ENCODE assay signal across 15 mouse cellular contexts in genomic region chr15:68754834-68755233, GRCm38 (mm10).
A peak's percentile ranks its signal among the peaks of the same experiment; 100 is the strongest.
DNase-seq lines count a peak whose midpoint lies in the region; ATAC-seq lines count a peak whose summit lies in the region.
"Had no signal": no experiment of that assay in that cellular context is flagged by ENCODE, and none has a peak within 500 bp of the region (broad histone marks: within the 10 kb centered on the region; RNA-seq: fewer than 3 reads in every experiment).

No protein-coding gene starts in this region.

- H3K36me3 ChIP-seq in forebrain, embryonic 14.5 days (ENCODE audit: control insufficient read depth, insufficient read depth, low read length) = no peaks in the 10 kb centered on the region
- no peaks in the 10 kb centered on the region for H3K36me3 ChIP-seq in forebrain, embryonic 13.5 days (ENCODE audit: poor library complexity, severe bottlenecking)
- no peaks in the 10 kb centered on the region for H3K36me3 ChIP-seq in midbrain, embryonic 10.5 days
- H3K36me3 ChIP-seq: kidney, embryonic 15.5 days; liver, embryonic 13.5 days; midbrain, embryonic 12.5 days had no signal

- H3K27me3 ChIP-seq in forebrain, embryonic 14.5 days (replicated peaks; ENCODE audit: control insufficient read depth, insufficient read depth, low read length) = no peaks in the 10 kb centered on the region
- H3K27me3 ChIP-seq in forebrain, embryonic 13.5 days = no peaks in the 10 kb centered on the region
- H3K27me3 ChIP-seq in midbrain, embryonic 10.5 days (ENCODE audit: low read depth, poor library complexity, severe bottlenecking) = no peaks in the 10 kb centered on the region
- H3K27me3 ChIP-seq: CH12.LX; kidney, embryonic 15.5 days; liver, embryonic 13.5 days; midbrain, embryonic 12.5 days had no signal

- H3K4me2 ChIP-seq in forebrain, embryonic 14.5 days (ENCODE audit: low read length) = no peak overlapping the region
- H3K4me2 ChIP-seq in forebrain, embryonic 13.5 days = no peak overlapping the region
- H3K4me2 ChIP-seq: kidney, embryonic 15.5 days; liver, embryonic 13.5 days; midbrain, embryonic 12.5 days had no signal

- no peak overlapping the region for H3K4me3 ChIP-seq in forebrain, embryonic 14.5 days (ENCODE audit: low read depth, low read length)
- no peak overlapping the region for H3K4me3 ChIP-seq in forebrain, embryonic 13.5 days
- no peak overlapping the region for H3K4me3 ChIP-seq in midbrain, embryonic 10.5 days
- H3K4me3 ChIP-seq: erythroblast, embryonic 14.5 days; kidney, embryonic 15.5 days; liver, embryonic 13.5 days; midbrain, embryonic 12.5 days had no signal

- H3K27ac ChIP-seq in forebrain, embryonic 14.5 days (ENCODE audit: low read depth, low read length) = no peak overlapping the region
- no peak overlapping the region for H3K27ac ChIP-seq in forebrain, embryonic 13.5 days
- no peak overlapping the region for H3K27ac ChIP-seq in midbrain, embryonic 10.5 days (replicated peaks)
- H3K27ac ChIP-seq: kidney, embryonic 15.5 days; liver, embryonic 13.5 days; midbrain, embryonic 12.5 days had no signal

- 82% methylated on average over 4 of the region's 4 CpGs for WGBS in forebrain, embryonic 14.5 days
- 85% methylated on average over 4 of the region's 4 CpGs for WGBS in forebrain, embryonic 13.5 days
- WGBS in midbrain, embryonic 10.5 days = 86% methylated on average over 4 of the region's 4 CpGs

- H3K9ac ChIP-seq in forebrain, embryonic 14.5 days (ENCODE audit: low read length) = no peak overlapping the region
- H3K9ac ChIP-seq in forebrain, embryonic 13.5 days = no peak overlapping the region
- H3K9ac ChIP-seq: kidney, embryonic 15.5 days; liver, embryonic 13.5 days; midbrain, embryonic 12.5 days had no signal

- H3K9me3 ChIP-seq in forebrain, embryonic 14.5 days (replicated peaks; ENCODE audit: control insufficient read depth, low read length) = no peaks in the 10 kb centered on the region
- H3K9me3 ChIP-seq in forebrain, embryonic 13.5 days (replicated peaks) = no peaks in the 10 kb centered on the region
- H3K9me3 ChIP-seq in midbrain, embryonic 10.5 days (replicated peaks) = no peaks in the 10 kb centered on the region
- H3K9me3 ChIP-seq: kidney, embryonic 15.5 days; liver, embryonic 13.5 days; midbrain, embryonic 12.5 days had no signal

- no peaks in the 10 kb centered on the region for H3K4me1 ChIP-seq in forebrain, embryonic 14.5 days (ENCODE audit: control insufficient read depth, insufficient read depth, low read length)
- H3K4me1 ChIP-seq in forebrain, embryonic 13.5 days = no peaks in the 10 kb centered on the region
- peaks cover 7% of the 10 kb centered on the region for H3K4me1 ChIP-seq in midbrain, embryonic 10.5 days
- H3K4me1 ChIP-seq: kidney, embryonic 15.5 days; liver, embryonic 13.5 days; midbrain, embryonic 12.5 days had no signal

- ATAC-seq in forebrain, embryonic 14.5 days = no peak
- ATAC-seq in forebrain, embryonic 13.5 days = no peak

- DNase-seq in forebrain, embryonic 14.5 days (ENCODE audit: low spot score) = peak; percentile 3
- DNase-seq in layer of hippocampus, adult 18-20 months (ENCODE audit: low spot score in 2 of 2) = peak; percentile 5 to 58
- no peak for DNase-seq in layer of hippocampus, postnatal 25 days (ENCODE audit: extremely low spot score in 1 of 2, low spot score in 1 of 2)
- DNase-seq in left cerebral cortex, adult 9 months (ENCODE audit: low spot score in 2 of 2) = peak; percentile 83 to 87
- peak; percentile 82 to 93 for DNase-seq in right cerebral cortex, postnatal 36 days (ENCODE audit: low spot score in 2 of 2)
- no peak for DNase-seq in kidney, adult 8-10 months
- DNase-seq in midbrain, embryonic 10.5 days (ENCODE audit: low spot score) = no peak
- DNase-seq: cerebellum, adult 2 months; gastrocnemius, postnatal 36 days; liver, embryonic 13.5 days had no signal

Comparison
In these comparisons a context has a peak if more than half of its experiments do, and no peak if none do; other contexts are left out.
1. DNase-seq: peak in forebrain, embryonic 14.5 days (single experiment), layer of hippocampus, adult 18-20 months (2 of 2), left cerebral cortex, adult 9 months (2 of 2) and right cerebral cortex, postnatal 36 days (2 of 2); none in layer of hippocampus, postnatal 25 days (0 of 2), kidney, adult 8-10 months (0 of 2) and midbrain, embryonic 10.5 days (single experiment).